Mouse (Mus musculus): Measurements from ENCODE around the gene Trpm1.
"Not testable (repeated sequence)": the region's sequence is repeated elsewhere in the genome, so short reads cannot be mapped to it uniquely, and the experiment has no call there.

Gene Trpm1

GRCm38 (mm10) chr7:64153535-64153934 lies at the start of gene Trpm1:
Trpm1 (plus strand) TSS chr7:64153835.
- DNase-seq (ENCODE audit: low spot score in 2 of 2) = no peak

GRCm38 (mm10) chr7:64122131-64122715 lies 31.4 kb upstream of the Trpm1 start:
- DNase-seq (ENCODE audit: low spot score in 2 of 2) = no peak

GRCm38 (mm10) chr7:64123721-64124120 lies 29.9 kb upstream of the Trpm1 start:
- DNase-seq (ENCODE audit: low spot score in 2 of 2) = no peak

GRCm38 (mm10) chr7:64125994-64126393 lies 27.6 kb upstream of the Trpm1 start:
- not testable (repeated sequence) for DNase-seq (ENCODE audit: low spot score in 2 of 2)

GRCm38 (mm10) chr7:64139866-64140265 lies 13.8 kb upstream of the Trpm1 start:
- no peak for DNase-seq (ENCODE audit: low spot score in 2 of 2)

GRCm38 (mm10) chr7:64141301-64142032 lies 12.2 kb upstream of the Trpm1 start:
- no peak for DNase-seq (ENCODE audit: low spot score in 2 of 2)

GRCm38 (mm10) chr7:64149337-64149736 lies 4.3 kb upstream of the Trpm1 start:
- no peak for DNase-seq (ENCODE audit: low spot score in 2 of 2)

GRCm38 (mm10) chr7:64149747-64150146 lies 3.9 kb upstream of the Trpm1 start:
- no peak for DNase-seq (ENCODE audit: low spot score in 2 of 2)

GRCm38 (mm10) chr7:64150436-64151080 lies 3.1 kb upstream of the Trpm1 start:
- DNase-seq (ENCODE audit: low spot score in 2 of 2) = no peak

GRCm38 (mm10) chr7:64155226-64155625 lies 1.6 kb downstream of the Trpm1 start:
- DNase-seq (ENCODE audit: low spot score in 2 of 2) = no peak

GRCm38 (mm10) chr7:64155687-64156086 lies 2.1 kb downstream of the Trpm1 start:
- peak; percentile 43 to 61 for DNase-seq (ENCODE audit: low spot score in 2 of 2)

- DNase-seq (ENCODE audit: low spot score in 2 of 2) = no peak
These were observed 2.8 kb downstream of the Trpm1 start for GRCm38 (mm10) chr7:64156271-64156911.

- no peak for DNase-seq (ENCODE audit: low spot score in 2 of 2)
These were observed 3.5 kb downstream of the Trpm1 start for GRCm38 (mm10) chr7:64156918-64157690.

- no peak for DNase-seq (ENCODE audit: low spot score in 2 of 2)
These were observed 4.8 kb downstream of the Trpm1 start for GRCm38 (mm10) chr7:64158281-64159055.

GRCm38 (mm10) chr7:64159056-64159542 lies 5.5 kb downstream of the Trpm1 start:
- no peak for DNase-seq (ENCODE audit: low spot score in 2 of 2)

- no peak for DNase-seq (ENCODE audit: low spot score in 2 of 2)
These were observed 6.3 kb downstream of the Trpm1 start for GRCm38 (mm10) chr7:64159612-64160591.

GRCm38 (mm10) chr7:64160737-64161470 lies 7.3 kb downstream of the Trpm1 start:
- no peak for DNase-seq (ENCODE audit: low spot score in 2 of 2)

GRCm38 (mm10) chr7:64161990-64162389 lies 8.4 kb downstream of the Trpm1 start:
- no peak for DNase-seq (ENCODE audit: low spot score in 2 of 2)

GRCm38 (mm10) chr7:64163086-64163485 lies 9.5 kb downstream of the Trpm1 start:
- no peak for DNase-seq (ENCODE audit: low spot score in 2 of 2)

All from cerebellum, postnatal 4 days (tissue).